8 mouse cellular contexts compared by ENCODE assay signal in the genomic region with DNA sequence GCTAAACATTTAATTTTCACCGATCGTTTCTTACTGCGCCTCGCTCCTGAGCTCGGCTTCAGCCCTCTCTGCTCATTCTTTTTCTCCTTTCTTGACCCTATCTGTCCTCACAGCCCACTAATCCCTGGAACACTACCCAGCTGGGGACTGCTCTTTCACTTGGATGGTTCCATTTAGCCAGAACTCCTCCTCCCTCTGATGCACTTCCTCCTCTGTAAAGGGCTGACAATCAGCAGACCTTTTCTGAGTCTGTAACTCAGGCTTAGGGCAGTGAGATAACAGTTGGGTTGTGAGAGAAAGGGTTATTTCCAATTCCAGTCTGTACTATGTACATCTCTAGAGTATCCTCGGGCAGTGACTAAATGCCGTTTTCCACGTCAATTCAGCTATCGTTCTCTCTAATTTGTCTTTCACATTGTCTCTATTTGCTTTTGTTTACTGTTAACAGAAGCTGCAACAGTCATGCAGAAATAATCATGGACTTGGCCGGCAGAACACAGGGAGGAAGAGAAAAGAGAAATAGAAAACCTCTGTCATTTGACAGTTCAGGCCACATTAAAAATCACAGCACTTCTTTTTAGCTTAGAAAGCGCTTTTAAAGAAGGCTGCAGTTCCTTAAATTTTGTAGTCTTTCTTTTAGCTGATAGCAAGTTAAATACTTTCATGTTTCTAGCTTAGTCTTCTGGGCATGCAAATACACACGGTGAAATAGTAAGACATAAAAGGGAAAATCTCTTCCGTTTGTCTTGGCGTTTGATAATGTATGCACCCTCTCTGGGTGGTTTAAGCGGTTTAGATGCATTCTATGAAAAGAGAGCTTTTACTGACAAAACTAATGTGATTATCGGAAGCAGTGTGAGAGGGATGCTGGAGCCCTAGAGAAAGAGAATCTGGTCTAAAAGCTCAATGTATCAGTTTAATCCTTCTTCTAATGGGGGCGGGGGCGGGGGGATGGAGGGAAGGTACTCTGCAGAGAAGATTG.
DNase-seq lines count a peak whose midpoint lies in the region; ATAC-seq lines count a peak whose summit lies in the region.

No protein-coding gene starts in this region.

- no peak for ATAC-seq in embryonic facial prominence, embryonic 13.5 days (ENCODE audit: insufficient number of reproducible peaks, insufficient read depth, low FRiP score, low TSS enrichment, low read depth)
- ATAC-seq in hindbrain, embryonic 11.5 days (ENCODE audit: low FRiP score), result peak; percentile 93
- ATAC-seq in neural tube, embryonic 15.5 days (ENCODE audit: low FRiP score), result peak; percentile 94
- no peak for ATAC-seq in kidney, embryonic 15.5 days (replicated peaks; ENCODE audit: low FRiP score)

- H3K9me3 ChIP-seq in embryonic facial prominence, embryonic 13.5 days, result no peaks in the 10 kb centered on the region
- no peaks in the 10 kb centered on the region for H3K9me3 ChIP-seq in hindbrain, embryonic 11.5 days (ENCODE audit: control insufficient read depth, low read length)
- no peaks in the 10 kb centered on the region for H3K9me3 ChIP-seq in neural tube, embryonic 15.5 days (replicated peaks)
- no peaks in the 10 kb centered on the region for H3K9me3 ChIP-seq in kidney, embryonic 15.5 days (replicated peaks)

- DNase-seq in right cerebral cortex, postnatal 10 days (ENCODE audit: low spot score in 2 of 2), result peak; percentile 41 to 52
- no peak for DNase-seq in right cerebral cortex, postnatal 4 days
- peak; percentile 57 for DNase-seq in hindbrain, embryonic 11.5 days (ENCODE audit: low spot score)
- DNase-seq in urinary bladder, postnatal 10 days (ENCODE audit: low spot score), result no peak
- DNase-seq in lung, postnatal 36 days, result no peak

- H3K36me3 ChIP-seq in embryonic facial prominence, embryonic 13.5 days, result no peaks in the 10 kb centered on the region
- no peaks in the 10 kb centered on the region for H3K36me3 ChIP-seq in hindbrain, embryonic 11.5 days (ENCODE audit: control insufficient read depth, insufficient read depth, low read length)
- no peaks in the 10 kb centered on the region for H3K36me3 ChIP-seq in neural tube, embryonic 15.5 days
- no peaks in the 10 kb centered on the region for H3K36me3 ChIP-seq in kidney, embryonic 15.5 days

- H3K4me2 ChIP-seq in embryonic facial prominence, embryonic 13.5 days, result peak overlapping the region; percentile 41
- H3K4me2 ChIP-seq in hindbrain, embryonic 11.5 days (replicated peaks; ENCODE audit: low read depth, low read length), result peak overlapping the region; percentile 9; the same call in 1 of the 2 replicates
- peak overlapping the region; percentile 49 for H3K4me2 ChIP-seq in neural tube, embryonic 15.5 days
- H3K4me2 ChIP-seq in kidney, embryonic 15.5 days, result no peak overlapping the region

- no peak overlapping the region for H3K27ac ChIP-seq in embryonic facial prominence, embryonic 13.5 days
- H3K27ac ChIP-seq in hindbrain, embryonic 11.5 days (ENCODE audit: low read depth, low read length), result peak overlapping the region; percentile 61
- H3K27ac ChIP-seq in neural tube, embryonic 15.5 days (replicated peaks), result peak overlapping the region; percentile 70
- no peak overlapping the region for H3K27ac ChIP-seq in kidney, embryonic 15.5 days

- 27% methylated on average over 18 of the region's 18 CpGs for WGBS in embryonic facial prominence, embryonic 13.5 days
- WGBS in hindbrain, embryonic 11.5 days, result 23% methylated on average over 18 of the region's 18 CpGs
- 20% methylated on average over 18 of the region's 18 CpGs for WGBS in neural tube, embryonic 15.5 days
- WGBS in kidney, embryonic 15.5 days, result 66% methylated on average over 18 of the region's 18 CpGs

- H3K27me3 ChIP-seq in embryonic facial prominence, embryonic 13.5 days, result no peaks in the 10 kb centered on the region
- no peaks in the 10 kb centered on the region for H3K27me3 ChIP-seq in hindbrain, embryonic 11.5 days (ENCODE audit: control insufficient read depth, insufficient read depth, low read length)
- no peaks in the 10 kb centered on the region for H3K27me3 ChIP-seq in neural tube, embryonic 15.5 days (replicated peaks)
- no peaks in the 10 kb centered on the region for H3K27me3 ChIP-seq in kidney, embryonic 15.5 days

- peaks cover 4% of the 10 kb centered on the region; the same call in 1 of the 2 replicates for H3K4me1 ChIP-seq in embryonic facial prominence, embryonic 13.5 days
- H3K4me1 ChIP-seq in hindbrain, embryonic 11.5 days (replicated peaks; ENCODE audit: control insufficient read depth, insufficient read depth, low read length), result no peaks in the 10 kb centered on the region
- peaks cover 11% of the 10 kb centered on the region for H3K4me1 ChIP-seq in neural tube, embryonic 15.5 days
- H3K4me1 ChIP-seq in kidney, embryonic 15.5 days, result no peaks in the 10 kb centered on the region

- peak overlapping the region; percentile 20 for H3K4me3 ChIP-seq in embryonic facial prominence, embryonic 13.5 days
- H3K4me3 ChIP-seq in hindbrain, embryonic 11.5 days (ENCODE audit: low read depth, low read length), result no peak overlapping the region
- H3K4me3 ChIP-seq in neural tube, embryonic 15.5 days (replicated peaks), result peak overlapping the region; percentile 14
- H3K4me3 ChIP-seq in kidney, embryonic 15.5 days (replicated peaks), result no peak overlapping the region

- H3K9ac ChIP-seq in embryonic facial prominence, embryonic 13.5 days, result 0 out of 2 replicates have a peak overlapping the region, but pooled peaks have one; percentile 36
- no peak overlapping the region for H3K9ac ChIP-seq in hindbrain, embryonic 11.5 days (ENCODE audit: low read depth, low read length)
- 0 out of 2 replicates have a peak overlapping the region, but pooled peaks have one; percentile 18 for H3K9ac ChIP-seq in neural tube, embryonic 15.5 days (replicated peaks)
- no peak overlapping the region for H3K9ac ChIP-seq in kidney, embryonic 15.5 days

Comparison
In these comparisons a context has a peak if more than half of its experiments do, and no peak if none do; other contexts are left out.
1. DNase-seq: peak in right cerebral cortex, postnatal 10 days (2 of 2) and hindbrain, embryonic 11.5 days (single experiment); none in right cerebral cortex, postnatal 4 days (single experiment), urinary bladder, postnatal 10 days (single experiment) and lung, postnatal 36 days (single experiment).
2. ATAC-seq: peak in hindbrain, embryonic 11.5 days (single experiment) and neural tube, embryonic 15.5 days (single experiment); none in embryonic facial prominence, embryonic 13.5 days (single experiment) and kidney, embryonic 15.5 days (single experiment).
3. H3K27ac ChIP-seq: peak in hindbrain, embryonic 11.5 days (single experiment) and neural tube, embryonic 15.5 days (single experiment); none in embryonic facial prominence, embryonic 13.5 days (single experiment) and kidney, embryonic 15.5 days (single experiment).
4. H3K4me3 ChIP-seq: peak in embryonic facial prominence, embryonic 13.5 days (single experiment) and neural tube, embryonic 15.5 days (single experiment); none in hindbrain, embryonic 11.5 days (single experiment) and kidney, embryonic 15.5 days (single experiment).
5. H3K9ac ChIP-seq: peak in embryonic facial prominence, embryonic 13.5 days (single experiment) and neural tube, embryonic 15.5 days (single experiment); none in hindbrain, embryonic 11.5 days (single experiment) and kidney, embryonic 15.5 days (single experiment).